Mouse (Mus musculus) thymus, adult 2 months (tissue): ENCODE measurements around the gene Gm29609. TPM values are rescaled to one million over a fixed set of nuclear protein-coding genes. Genes with fewer than 3 reads are reported as not detected.

Source experiments
- DNase-seq: peaks from one replicate; pipeline ENCODE4 v3.0.0; 2021
- H3K27ac ChIP-seq: fragments of 200-500 bp; 2 replicates; pipeline ENCODE4 v1.5.1; 2012; ENCODE audit warnings: low read length, control low read depth; ENCODE audit not compliant: control insufficient read depth, insufficient read depth
- H3K27me3 ChIP-seq: fragments of 200-500 bp; 2 replicates; pipeline ENCODE4 v1.6.1; 2012; ENCODE audit warnings: mild to moderate bottlenecking, low read length, moderate library complexity, mixed read lengths; ENCODE audit not compliant: control insufficient read depth, insufficient read depth
- H3K36me3 ChIP-seq: fragments of 200-500 bp; 2 replicates; pipeline ENCODE4 v1.6.1; 2012; ENCODE audit warnings: mild to moderate bottlenecking, low read length, moderate library complexity; ENCODE audit not compliant: control insufficient read depth, insufficient read depth
- H3K4me1 ChIP-seq: fragments of 200-500 bp; replicated peaks from 2 replicates; pipeline ENCODE4 v1.6.1; 2012; ENCODE audit warnings: low read length; ENCODE audit not compliant: control insufficient read depth, insufficient read depth
- H3K4me3 ChIP-seq: fragments of 200-500 bp; 2 replicates; pipeline ENCODE4 v1.5.1; 2012; ENCODE audit warnings: mild to moderate bottlenecking, low read length, control low read depth, moderate library complexity; ENCODE audit not compliant: control insufficient read depth, insufficient read depth
- CTCF ChIP-seq: fragments of 200-500 bp; IDR thresholded peaks from 2 replicates; pipeline ENCODE4 v1.5.1; 2012; ENCODE audit warnings: mild to moderate bottlenecking, control low read depth, low read length, moderate library complexity, borderline replicate concordance; ENCODE audit not compliant: control insufficient read depth, poor library complexity, insufficient read depth; ENCODE audit errors: extremely low read depth
- POLR2A ChIP-seq: fragments of 200-500 bp; IDR thresholded peaks from 2 replicates; pipeline ENCODE4 v1.6.1; 2012; ENCODE audit warnings: mild to moderate bottlenecking, low read length, control low read depth, moderate library complexity; ENCODE audit not compliant: control insufficient read depth, poor library complexity, insufficient read depth; ENCODE audit errors: extremely low read depth
- WGBS: fragments of 180-500 bp; shearing (Covaris S2); methylation state at CpG from one replicate; pipeline ENCODE4 v1.1.7; 2018; 5-methylcytosine and 5-hydroxymethylcytosine counted together
- polyA plus RNA-seq: library from polyadenylated mRNA; depleted of rRNA; stranded (reverse); fragments of >200 nt; gene quantifications from 2 replicates; pipeline ENCODE4 v1.2.3, GENCODE M21; 2012

The Gm29609 gene
- polyA plus RNA-seq, 1 experiment, result 3.5 TPM

DNA sequence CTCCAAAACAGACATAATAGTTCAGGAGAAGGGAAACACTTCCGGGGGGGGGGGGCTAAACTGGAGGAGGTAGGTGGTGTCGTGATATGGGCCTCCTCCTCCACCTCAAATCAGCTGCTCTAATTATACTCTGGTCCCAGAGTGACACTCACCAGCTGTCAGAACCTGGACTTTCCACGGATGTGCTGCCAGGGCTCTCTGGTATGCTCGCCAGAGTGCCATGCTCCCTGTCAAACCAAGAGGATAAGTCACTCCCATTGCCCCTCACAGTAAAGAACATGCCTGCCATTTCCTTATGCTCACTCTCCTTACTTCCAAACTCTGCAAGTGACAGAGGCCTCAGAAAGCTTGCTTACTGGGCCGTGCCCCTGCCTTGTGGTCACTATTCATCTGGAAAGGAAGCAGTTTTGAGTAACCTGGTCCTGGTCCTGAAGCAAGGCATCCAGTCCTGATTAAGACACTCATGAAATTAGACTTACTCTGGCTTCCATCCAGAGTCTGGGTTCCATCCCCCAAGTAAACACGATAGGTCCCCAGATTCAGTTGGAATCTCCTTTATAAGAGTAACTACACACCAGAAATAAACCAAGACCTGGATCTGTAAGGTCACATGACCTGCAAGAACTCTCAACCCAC lies 26.1 kb downstream of the Gm29609 start:
- no peak for TF ChIP-seq POLR2A
- TF ChIP-seq CTCF, result no peak
- peak overlapping the region; percentile 91 for H3K4me3 ChIP-seq
- 43% methylated on average over 6 of the region's 6 CpGs for WGBS
- peaks cover 8% of the 10 kb centered on the region for H3K4me1 ChIP-seq
- peak; percentile 11 for DNase-seq
- H3K27ac ChIP-seq, result no peak overlapping the region
- no peaks in the 10 kb centered on the region for H3K27me3 ChIP-seq
- peaks cover 19% of the 10 kb centered on the region for H3K36me3 ChIP-seq

- peaks cover under 1% of the 10 kb centered on the region; the same call in 1 of the 2 replicates for H3K36me3 ChIP-seq
- TF ChIP-seq POLR2A (no peak), CTCF (no peak)
These were observed 28.0 kb downstream of the Gm29609 start for GRCm38 (mm10) chr5:31151746-31152145.

DNA sequence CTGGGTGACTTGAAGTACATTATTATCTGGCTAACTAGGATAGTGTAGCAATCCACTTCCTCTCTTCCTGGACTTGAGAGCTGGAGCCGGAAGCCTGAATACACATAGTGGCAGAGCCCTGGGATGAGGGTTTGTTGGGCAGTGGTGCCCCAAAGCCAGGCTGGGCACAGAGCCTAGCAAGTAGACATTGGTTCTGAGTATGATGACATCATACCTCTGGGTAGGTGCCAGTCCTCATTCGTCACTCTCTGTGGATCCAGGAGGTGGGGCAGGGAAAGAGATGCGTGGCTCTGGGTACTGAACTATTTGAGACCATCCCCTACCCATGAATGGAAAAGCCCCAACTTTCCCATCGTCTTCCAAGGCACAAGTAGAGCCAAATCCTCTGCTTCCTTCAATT lies 29.9 kb downstream of the Gm29609 start:
- H3K27ac ChIP-seq, result no peak overlapping the region
- no peak for DNase-seq
- no peaks in the 10 kb centered on the region for H3K36me3 ChIP-seq
- TF ChIP-seq CTCF (no peak), POLR2A (no peak)
- no peak overlapping the region for H3K4me3 ChIP-seq
- peaks cover 8% of the 10 kb centered on the region for H3K4me1 ChIP-seq
- H3K27me3 ChIP-seq, result no peaks in the 10 kb centered on the region
- 98% methylated on average over 4 of the region's 4 CpGs for WGBS

More at GRCm38 (mm10) chr5:31151746-31152145, 28.0 kb downstream of the Gm29609 start:
- H3K27me3 ChIP-seq, result no peaks in the 10 kb centered on the region
- DNase-seq, result no peak
- peaks cover 8% of the 10 kb centered on the region for H3K4me1 ChIP-seq
- H3K27ac ChIP-seq, result no peak overlapping the region
- no peak overlapping the region for H3K4me3 ChIP-seq
- 94% methylated on average over 3 of the region's 3 CpGs for WGBS

- no peaks in the 10 kb centered on the region for H3K4me1 ChIP-seq
- DNase-seq, result no peak
- 19% methylated on average over 9 of the region's 9 CpGs for WGBS
- H3K4me3 ChIP-seq, result no peak overlapping the region
- H3K36me3 ChIP-seq, result no peaks in the 10 kb centered on the region
- no peak overlapping the region for H3K27ac ChIP-seq
- peaks cover 27% of the 10 kb centered on the region for H3K27me3 ChIP-seq
- no peak for TF ChIP-seq CTCF
- TF ChIP-seq POLR2A, result no peak
These were observed 40.7 kb downstream of the Gm29609 start for GRCm38 (mm10) chr5:31138968-31139425.

GRCm38 (mm10) chr5:31138241-31138967 lies 41.3 kb downstream of the Gm29609 start, which contains the start of gene Ucn:
TSS of gene Ucn (minus strand) at chr5:31138829.
- DNase-seq, result no peak
- H3K4me3 ChIP-seq, result no peak within 1 kb of the TSS
- no peak within 1 kb of the TSS for H3K27ac ChIP-seq
- no peaks in the 10 kb centered on the region for H3K36me3 ChIP-seq
- TF ChIP-seq POLR2A (no peak), CTCF (no peak)
- WGBS, result 5% methylated on average over 52 of the region's 52 CpGs
- no peaks in the 10 kb centered on the region for H3K4me1 ChIP-seq
- peaks cover 27% of the 10 kb centered on the region for H3K27me3 ChIP-seq

DNA sequence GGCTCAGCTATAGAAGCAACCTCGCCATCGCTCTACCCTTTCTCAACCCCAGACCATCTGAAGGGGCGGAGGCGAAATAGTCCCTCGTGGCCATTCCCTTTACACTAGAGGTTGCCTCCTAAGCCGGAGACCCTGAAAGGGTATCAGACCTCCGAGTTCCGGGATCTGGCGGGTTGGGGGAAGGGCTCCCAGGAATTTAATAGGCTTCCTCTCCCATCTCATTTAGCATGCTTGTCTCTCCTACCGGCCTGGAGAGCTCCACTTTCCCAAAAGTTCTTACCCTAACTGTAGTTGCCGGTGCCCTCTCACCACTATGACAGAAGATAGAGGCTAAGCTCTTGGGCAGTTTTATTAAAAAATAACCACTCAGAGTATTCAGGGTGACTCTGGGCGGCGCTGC lies 42.1 kb downstream of the Gm29609 start:
- no peak for DNase-seq
- Histone ChIP-seq H3K27ac (no peak overlapping the region), H3K4me1 (no peaks in the 10 kb centered on the region), H3K4me3 (no peak overlapping the region), H3K36me3 (no peaks in the 10 kb centered on the region), H3K27me3 (peaks cover 27% of the 10 kb centered on the region)
- TF ChIP-seq POLR2A (no peak), CTCF (no peak)
- 12% methylated on average over 13 of the region's 13 CpGs for WGBS
